Mouse (Mus musculus) CD4-positive, CD25-positive, alpha-beta regulatory T cell (primary cell): ENCODE data around the gene Gm13288. TPM values are rescaled to one million over a fixed set of nuclear protein-coding genes. Genes with fewer than 3 reads are reported as not detected.

Experiments used
- polyA plus RNA-seq: library from polyadenylated mRNA; unstranded; fragments of 100-300 nt; shearing (Covaris generic); gene quantifications from one replicate; pipeline ENCODE4 v1.2.1, GENCODE M21; 2017

Gene Gm13288
- polyA plus RNA-seq, 1 experiment from 2014 or later, result not detected

Other genes starting within 250 kb of the Gm13288 start
- gene Ifna15, start 247.3 kb upstream of the Gm13288 start, polyA plus RNA-seq, result not detected
- gene Ifna14, start 233.7 kb upstream of the Gm13288 start, polyA plus RNA-seq, result not detected
- gene Ifna9, start 213.1 kb upstream of the Gm13288 start, polyA plus RNA-seq, result not detected
- not detected for gene Ifna12, start 202.2 kb upstream of the Gm13288 start, polyA plus RNA-seq
- gene C87499, start 171.1 kb upstream of the Gm13288 start, polyA plus RNA-seq, result not detected
- not detected for gene Ifna13, start 161.1 kb upstream of the Gm13288 start, polyA plus RNA-seq
- not detected for gene Ifna16, start 128.6 kb upstream of the Gm13288 start, polyA plus RNA-seq
- not detected for gene Ifna2, start 121.6 kb upstream of the Gm13288 start, polyA plus RNA-seq
- not detected for gene Ifnab, start 114.2 kb upstream of the Gm13288 start, polyA plus RNA-seq
- gene Gm26566, start 83.7 kb upstream of the Gm13288 start, polyA plus RNA-seq, result 0.32 TPM
- gene Klhl9, start 83.1 kb upstream of the Gm13288 start, polyA plus RNA-seq, result 26.9 TPM
- not detected for gene Gm13271, start 50.7 kb upstream of the Gm13288 start, polyA plus RNA-seq
- gene Gm13283, start 45.4 kb upstream of the Gm13288 start, polyA plus RNA-seq, result 0.97 TPM
- gene Gm13290, start 31.7 kb upstream of the Gm13288 start, polyA plus RNA-seq, result 0.35 TPM
- not detected for gene Gm13289, start 28.6 kb upstream of the Gm13288 start, polyA plus RNA-seq
- gene Gm13272, start 25.7 kb upstream of the Gm13288 start, polyA plus RNA-seq, result not detected
- gene Ifnz, start 23.4 kb upstream of the Gm13288 start, polyA plus RNA-seq, result 0.68 TPM
- not detected for gene Gm13276, start 19.8 kb upstream of the Gm13288 start, polyA plus RNA-seq
- not detected for gene Gm13277, start 16.9 kb upstream of the Gm13288 start, polyA plus RNA-seq
- gene Gm13278, start 14.0 kb upstream of the Gm13288 start, polyA plus RNA-seq, result not detected
- not detected for gene Gm13275, start 11.0 kb upstream of the Gm13288 start, polyA plus RNA-seq
- gene Gm13279, start 8.1 kb upstream of the Gm13288 start, polyA plus RNA-seq, result not detected
- gene Gm13285, start 5.9 kb upstream of the Gm13288 start, polyA plus RNA-seq, result 1.1 TPM
- gene Gm13287, start 2.3 kb upstream of the Gm13288 start, polyA plus RNA-seq, result not detected
- gene Ifna7, start 10.7 kb downstream of the Gm13288 start, polyA plus RNA-seq, result not detected
- gene Ifna11, start 14.4 kb downstream of the Gm13288 start, polyA plus RNA-seq, result not detected
- gene Ifna6, start 21.9 kb downstream of the Gm13288 start, polyA plus RNA-seq, result not detected
- gene Ifna5, start 30.0 kb downstream of the Gm13288 start, polyA plus RNA-seq, result not detected
- gene Ifna4, start 36.3 kb downstream of the Gm13288 start, polyA plus RNA-seq, result not detected
- not detected for gene Ifna1, start 44.6 kb downstream of the Gm13288 start, polyA plus RNA-seq
- gene Ifne, start 74.7 kb downstream of the Gm13288 start, polyA plus RNA-seq, result not detected